Mouse (Mus musculus) embryo, embryonic 10 days (tissue): ENCODE data around the gene Icam5.
A peak's percentile ranks its signal among the peaks of the same experiment; 100 is the strongest.
"Not testable (repeated sequence)": the region's sequence is repeated elsewhere in the genome, so short reads cannot be mapped to it uniquely, and the experiment has no call there.

Source experiments
- DNase-seq: peaks from one replicate; pipeline ENCODE4 v3.0.0-alpha.2; 2015; ENCODE audit warnings: low spot score

The Icam5 gene

DNA sequence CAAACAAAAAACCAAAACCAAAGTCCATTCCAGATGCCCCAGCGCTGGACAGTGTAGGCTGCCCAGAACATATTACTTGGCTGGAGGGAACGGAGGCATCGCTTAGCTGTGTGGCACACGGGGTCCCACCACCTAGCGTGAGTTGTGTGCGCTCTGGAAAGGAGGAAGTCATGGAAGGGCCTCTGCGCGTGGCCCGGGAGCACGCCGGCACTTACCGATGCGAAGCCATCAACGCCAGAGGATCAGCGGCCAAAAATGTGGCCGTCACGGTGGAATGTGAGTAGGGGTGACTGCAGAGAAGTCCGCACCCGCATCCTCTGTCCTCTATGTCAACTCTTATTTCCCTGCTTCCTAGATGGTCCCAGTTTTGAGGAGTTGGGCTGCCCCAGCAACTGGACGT, 4.3 kb downstream of the Icam5 start:
- no peak for DNase-seq

DNA sequence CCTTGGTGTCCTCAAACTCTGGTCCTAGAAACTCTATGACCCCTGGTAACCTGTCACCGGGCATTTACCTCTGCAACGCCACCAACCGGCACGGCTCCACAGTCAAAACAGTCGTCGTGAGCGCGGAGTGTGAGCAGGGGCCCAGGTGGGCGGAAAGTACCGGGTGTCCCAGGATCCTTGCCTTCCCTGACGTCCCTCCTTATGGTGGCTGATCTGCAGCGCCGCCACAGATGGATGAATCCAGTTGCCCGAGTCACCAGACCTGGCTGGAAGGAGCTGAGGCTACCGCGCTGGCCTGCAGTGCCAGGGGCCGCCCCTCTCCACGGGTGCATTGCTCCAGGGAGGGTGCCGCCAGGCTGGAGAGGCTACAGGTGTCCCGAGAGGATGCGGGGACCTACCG, 4.8 kb downstream of the Icam5 start:
- no peak for DNase-seq

DNA sequence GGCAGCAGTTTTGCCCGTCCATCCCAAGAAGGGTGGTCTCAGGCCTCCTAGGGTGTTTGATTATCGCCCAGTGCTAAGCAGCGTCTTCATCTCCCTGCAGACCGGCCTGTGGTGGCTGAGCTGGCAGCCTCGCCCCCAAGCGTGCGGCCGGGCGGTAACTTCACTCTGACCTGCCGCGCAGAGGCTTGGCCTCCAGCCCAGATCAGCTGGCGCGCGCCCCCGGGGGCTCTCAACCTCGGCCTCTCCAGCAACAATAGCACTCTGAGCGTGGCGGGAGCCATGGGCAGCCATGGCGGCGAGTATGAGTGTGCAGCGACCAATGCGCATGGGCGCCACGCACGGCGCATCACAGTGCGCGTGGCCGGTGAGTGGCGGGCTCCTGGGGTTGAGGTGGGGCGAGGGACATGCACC, 5.6 kb downstream of the Icam5 start:
- DNase-seq, result no peak

DNA sequence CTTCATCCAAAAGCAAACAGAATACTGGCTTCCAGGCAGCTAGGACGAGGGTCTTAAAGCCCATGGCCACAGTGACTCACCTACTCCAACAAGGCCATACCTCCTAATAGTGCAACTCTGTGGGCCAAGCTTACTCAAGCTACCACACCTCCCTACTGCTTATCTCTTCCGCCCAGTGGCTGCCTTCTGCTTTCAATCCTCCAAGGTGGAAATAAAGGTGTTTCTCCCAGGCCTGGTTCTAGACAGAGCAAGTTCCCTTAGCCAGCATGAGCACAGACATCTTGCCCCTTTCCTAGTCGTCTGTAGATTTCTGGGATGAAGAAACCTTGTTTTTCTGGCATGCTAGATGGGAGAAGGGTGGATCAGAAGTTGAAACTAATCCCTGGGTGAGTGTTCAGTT, 7.9 kb downstream of the Icam5 start:
- DNase-seq, result no peak

DNA sequence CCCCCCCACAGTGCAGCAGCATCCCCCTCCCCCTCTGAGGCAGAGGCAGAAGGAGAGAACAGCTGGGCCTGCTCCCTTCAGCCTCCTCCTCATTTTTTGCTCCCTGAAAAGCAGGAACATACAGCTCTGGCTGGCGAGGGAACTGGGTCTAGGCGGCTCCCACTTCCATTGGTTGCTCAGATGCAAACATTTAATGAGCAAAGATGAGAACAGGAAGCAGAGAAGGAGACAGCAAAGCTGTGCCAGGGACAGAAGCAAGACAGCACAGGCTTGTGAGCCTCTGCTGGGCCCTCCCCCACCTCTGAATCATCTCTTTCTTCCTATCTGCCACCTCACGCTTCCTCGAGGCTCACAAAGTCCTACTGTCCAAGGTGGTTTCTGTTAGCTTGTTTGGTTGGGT, 9.4 kb downstream of the Icam5 start:
- DNase-seq, result no peak

DNA sequence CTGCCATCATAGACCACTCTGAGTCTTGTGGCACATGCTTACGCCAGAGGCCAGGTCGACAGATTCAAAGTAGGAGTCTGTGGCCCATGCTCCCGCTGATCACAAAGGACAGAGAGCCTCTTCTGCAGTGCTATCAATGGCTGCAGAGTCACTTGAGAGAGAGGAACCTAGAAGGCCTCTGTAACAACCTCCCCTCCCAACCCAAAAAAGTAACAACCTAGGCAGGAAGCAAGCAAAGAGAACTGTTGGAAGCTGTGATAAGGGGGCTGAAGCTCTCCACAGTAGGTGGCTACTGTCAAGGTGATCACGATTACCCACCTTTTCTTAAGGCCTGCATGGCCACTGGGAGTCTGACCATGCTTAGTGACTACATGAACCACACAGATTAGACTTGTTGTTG, 11.7 kb downstream of the Icam5 start:
- DNase-seq, result no peak

DNA sequence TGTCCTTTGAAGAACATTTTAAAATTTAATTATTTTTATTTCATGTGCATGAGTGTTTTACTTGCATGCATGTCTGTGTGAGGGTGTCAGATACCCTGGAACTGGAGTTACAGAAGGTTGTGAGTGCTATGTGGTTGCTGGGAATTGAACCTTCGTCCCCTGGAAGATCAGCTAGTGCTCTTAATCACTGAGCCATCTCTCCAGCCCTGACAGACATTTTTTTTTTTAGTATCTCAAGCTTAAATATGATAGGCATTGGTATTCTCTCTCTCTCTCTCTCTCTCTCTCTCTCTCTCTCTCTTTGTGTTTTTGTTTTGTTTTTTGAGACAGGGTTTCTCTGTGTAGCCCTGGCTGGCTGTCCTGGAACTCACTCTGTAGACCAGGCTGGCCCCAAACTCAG, 12.9 kb downstream of the Icam5 start:
- not testable (repeated sequence) for DNase-seq

DNA sequence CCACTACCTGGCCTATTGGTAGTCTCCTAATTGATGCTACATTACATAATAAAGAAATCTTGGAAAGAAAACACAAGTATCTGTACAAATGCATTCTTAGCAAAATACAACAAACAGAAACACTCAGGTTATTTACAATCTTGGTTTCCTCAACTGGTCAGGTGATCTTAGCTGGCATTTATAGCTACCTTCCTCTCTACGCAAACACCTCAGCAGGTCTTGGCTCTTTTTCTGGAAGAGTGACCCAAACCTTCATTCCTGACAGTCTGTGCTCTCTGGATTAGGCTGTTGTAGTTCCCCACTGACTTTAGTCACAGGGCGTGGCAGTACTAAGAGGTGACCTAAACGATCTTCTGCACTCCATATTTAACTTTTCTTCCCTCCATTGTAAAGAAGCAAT, 13.4 kb downstream of the Icam5 start:
- DNase-seq, result no peak

DNA sequence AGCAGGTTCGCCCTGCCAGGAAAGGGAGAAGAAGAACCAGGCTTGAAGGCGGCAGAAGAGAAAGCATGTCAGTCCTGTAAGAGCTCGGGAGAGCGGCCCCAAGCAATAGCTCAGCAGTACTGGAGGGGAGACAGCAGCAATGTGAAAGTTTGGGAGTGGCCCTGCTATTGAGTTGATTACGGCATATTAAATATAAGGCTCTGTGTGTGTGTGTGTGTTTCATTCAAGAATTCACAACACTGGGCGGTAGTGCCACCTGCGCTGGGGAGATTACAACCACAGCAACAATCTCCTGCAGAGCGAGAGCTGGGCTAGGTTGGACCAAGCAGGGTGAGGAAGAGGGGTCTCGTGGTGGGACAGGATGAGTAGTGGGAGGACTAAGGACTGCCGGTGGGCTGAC, 19.7 kb downstream of the Icam5 start:
- DNase-seq, result no peak

DNA sequence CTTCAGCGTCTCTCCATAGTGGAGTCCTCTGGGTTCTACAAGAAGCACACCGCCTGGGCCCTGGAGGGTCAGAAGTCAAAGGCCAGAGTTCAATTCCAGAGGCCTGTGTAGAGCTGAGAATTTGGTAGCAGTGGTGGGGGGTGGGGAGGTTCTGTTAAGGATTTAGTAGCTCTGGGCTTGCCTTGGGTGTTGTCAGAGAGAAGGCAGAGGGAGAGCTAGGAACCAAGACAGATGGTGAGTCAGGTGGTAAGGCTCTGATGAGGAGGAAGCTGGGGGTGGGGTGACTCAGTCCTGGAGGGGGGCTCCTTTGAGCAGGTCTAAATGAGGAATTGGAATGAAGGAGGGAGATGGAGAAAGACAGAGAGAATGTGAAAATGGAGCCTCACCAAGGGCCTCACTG, 31.1 kb downstream of the Icam5 start:
- no peak for DNase-seq

DNA sequence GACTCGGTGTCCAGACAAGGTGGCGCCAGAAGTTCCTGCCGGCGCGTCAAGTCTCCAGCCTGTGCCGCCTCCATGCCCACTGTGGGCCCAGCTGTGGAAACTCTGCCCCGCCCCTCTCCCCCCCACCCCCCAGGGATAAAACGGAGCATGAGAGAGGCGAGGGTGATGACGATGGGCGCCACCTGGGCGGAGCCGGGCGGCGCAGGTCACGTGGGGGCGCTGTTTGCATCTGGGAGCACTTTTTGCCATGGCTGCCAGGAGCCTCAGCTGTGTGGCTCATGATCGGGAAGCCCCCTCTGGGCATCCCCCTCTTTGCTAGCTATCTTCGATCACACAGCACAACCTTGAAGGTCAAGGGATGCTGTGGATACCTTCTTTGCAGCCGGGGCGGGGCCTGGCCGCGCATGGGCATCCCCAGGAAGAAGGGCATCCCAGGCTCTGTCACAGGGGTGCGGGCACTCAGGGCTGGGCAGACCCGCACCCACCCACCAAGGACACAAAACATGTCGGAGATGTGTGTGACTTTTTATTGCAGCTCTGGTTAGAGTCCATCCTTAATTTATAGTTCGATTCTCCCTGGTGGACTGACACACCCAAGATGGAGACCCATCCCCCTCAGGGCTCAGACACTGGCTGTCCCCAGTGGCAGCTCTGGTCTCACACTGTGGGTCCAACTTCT, 35.3 kb downstream of the Icam5 start, which contains the start of gene Zglp1:
Gene Zglp1, minus strand, starts transcription at position 88 of the 679 bp plus-strand sequence.
- no peak for DNase-seq

DNA sequence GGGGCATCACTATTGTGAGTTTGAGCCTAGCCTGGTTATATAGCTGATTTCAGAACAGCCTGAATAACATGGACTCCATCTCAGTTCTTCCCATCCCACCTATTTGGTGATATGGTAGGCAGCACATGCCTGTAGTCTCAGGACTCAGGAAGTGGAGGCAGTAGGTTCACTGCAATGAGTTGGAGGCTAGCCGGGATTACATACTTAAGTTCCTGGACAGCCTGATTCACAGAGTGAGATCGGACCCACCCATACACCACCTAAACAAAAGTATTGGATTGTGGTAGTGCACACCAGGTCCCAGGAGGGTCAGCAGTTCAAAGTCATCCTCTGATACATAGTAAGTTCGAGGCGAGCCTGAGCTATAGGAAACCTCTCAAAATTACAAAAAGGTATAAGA, 40.8 kb downstream of the Icam5 start:
- peak; percentile 9 for DNase-seq

DNA sequence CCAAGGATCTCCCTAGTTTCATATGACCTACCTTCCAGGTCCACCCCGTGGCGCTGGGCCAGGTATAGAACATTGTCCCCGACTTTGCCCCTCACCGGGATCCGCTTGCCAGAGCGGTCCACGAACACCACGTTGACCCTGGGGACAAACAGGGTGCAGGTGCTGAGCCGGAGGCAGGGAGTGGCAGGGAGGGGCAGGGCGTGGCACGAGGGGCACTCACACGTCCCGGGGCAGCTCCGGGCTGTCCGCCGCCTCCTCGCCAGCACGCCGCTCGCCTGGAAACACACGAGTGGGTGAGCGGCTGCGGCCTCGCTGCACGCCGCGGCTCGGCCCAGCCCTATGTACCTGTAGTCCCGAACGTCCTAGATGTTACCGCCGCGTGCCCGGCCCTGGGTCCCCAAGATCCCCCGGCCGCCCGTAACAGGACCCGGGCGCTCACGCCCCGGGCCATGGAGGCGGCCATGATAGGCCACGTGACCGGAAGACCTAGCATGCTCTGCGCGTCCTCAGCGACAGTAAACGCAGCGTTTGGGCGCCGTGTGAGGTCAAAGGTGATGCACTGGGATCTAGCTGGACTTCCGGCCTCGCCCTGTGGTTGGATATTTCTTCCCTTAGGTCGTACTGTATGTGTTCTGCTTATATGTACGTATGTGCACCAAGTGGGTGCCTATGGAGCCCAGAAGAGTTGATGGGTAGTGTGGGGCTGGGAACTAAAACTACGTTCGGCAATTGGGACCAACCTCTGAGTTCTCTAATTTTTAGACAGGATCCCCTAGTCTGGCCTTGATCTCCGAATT, 41.4 kb downstream of the Icam5 start, which contains the start of the genes Gm49373 and Fdx1l:
Gene Gm49373, minus strand, starts transcription at position 53 of the 797 bp plus-strand sequence.
Gene Fdx1l, minus strand, starts transcription at position 571 of the 797 bp plus-strand sequence.
- DNase-seq, result peak; percentile 98

DNA sequence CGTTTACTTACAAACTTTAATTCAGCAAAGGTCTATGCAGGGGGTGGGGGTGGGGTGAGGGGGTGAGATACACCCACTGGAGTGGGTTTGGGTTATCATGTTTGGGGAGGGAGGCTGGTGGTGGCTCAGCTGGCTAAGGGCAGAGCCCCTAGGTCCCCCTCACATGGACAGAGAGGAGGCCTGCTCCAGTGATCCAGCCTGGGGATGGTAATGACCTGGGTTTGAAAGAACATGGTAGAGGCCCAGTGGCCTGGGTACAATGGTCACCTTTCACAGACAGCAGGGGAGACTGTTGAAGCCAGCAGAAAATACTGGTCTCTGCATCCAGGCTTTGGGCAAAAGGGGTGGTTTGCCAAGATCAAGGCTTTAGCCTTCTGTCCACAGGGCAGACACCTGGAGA, 42.3 kb downstream of the Icam5 start:
- no peak for DNase-seq

DNA sequence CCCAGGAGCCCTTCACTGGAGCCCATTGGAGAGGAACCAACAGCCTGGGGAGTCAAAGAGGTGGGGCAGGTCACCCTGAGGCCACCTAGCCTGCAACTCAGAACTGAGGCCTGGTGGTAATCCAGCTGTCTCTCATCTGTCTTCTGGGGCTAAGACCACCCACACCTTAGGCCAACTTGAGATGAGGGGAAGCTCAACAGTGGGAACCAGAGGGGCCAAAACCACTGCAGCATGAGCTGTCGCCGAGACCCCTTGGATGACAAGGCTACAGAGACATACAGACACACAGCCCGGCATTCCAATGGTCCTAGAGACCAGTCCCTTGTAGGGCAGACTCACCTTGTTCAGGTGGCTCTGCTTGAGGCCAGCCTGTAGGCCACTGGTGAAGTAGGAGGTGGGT, 43.8 kb downstream of the Icam5 start:
- DNase-seq, result no peak

DNA sequence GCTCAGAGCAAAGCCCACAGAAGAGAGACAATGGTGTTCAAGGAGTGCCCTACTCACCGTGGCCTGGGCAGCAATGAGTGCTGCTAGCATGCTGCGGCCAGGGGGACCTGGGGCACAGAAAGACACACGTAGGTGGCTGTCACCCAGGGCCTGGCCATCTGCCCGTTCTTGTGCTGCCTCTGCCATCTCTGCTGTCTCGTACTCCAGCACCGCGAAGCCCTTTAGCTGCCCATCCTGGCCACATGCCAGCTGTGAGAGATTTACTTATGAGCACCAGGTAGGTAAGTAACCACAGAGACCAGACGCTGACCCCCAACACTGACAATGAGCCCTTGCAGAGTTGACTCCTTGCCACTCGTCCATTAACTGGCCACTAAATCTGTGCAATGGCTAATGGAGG, 49.3 kb downstream of the Icam5 start:
- DNase-seq, result no peak

DNA sequence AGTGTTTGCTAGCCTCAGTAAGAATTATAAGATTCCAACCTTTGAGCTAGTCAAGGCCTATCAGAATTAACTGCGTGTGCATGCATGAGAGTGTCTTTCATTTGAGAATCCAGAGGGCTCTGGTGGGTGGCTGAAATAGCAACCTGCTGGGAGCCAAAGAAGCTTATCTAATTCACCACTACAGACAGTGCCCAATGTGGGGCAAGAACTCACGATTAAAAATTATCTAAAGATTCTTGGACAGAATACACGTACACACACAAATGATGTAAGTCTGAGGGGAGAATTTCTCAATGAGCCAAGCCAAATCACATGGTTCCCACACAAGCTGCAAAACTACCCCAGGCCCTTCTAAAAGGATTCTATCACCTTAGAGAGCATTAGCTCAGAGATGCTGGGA, 51.5 kb downstream of the Icam5 start:
- no peak for DNase-seq
